Mouse (Mus musculus): ENCODE data around the gene Dpy30. TPM values are rescaled to one million over a fixed set of nuclear protein-coding genes. Genes with fewer than 3 reads are reported as not detected.
A peak's percentile ranks its signal among the peaks of the same experiment; 100 is the strongest.
"Not testable (repeated sequence)": the region's sequence is repeated elsewhere in the genome, so short reads cannot be mapped to it uniquely, and the experiment has no call there.

The Dpy30 gene
- 10 to 100 TPM; 50.9 to 54.4 TPM for total RNA-seq (2021)

- no peak for DNase-seq
These were observed at the start of gene Dpy30 for GRCm38 (mm10) chr17:74323844-74324243. Gene Dpy30, minus strand, starts transcription at chr17:74323944.

GRCm38 (mm10) chr17:74363592-74363991 is 39.8 kb upstream of the Dpy30 start:
- no peak for DNase-seq

- no peak for DNase-seq
These were observed 17.4 kb upstream of the Dpy30 start for GRCm38 (mm10) chr17:74341151-74341550.

GRCm38 (mm10) chr17:74338937-74339804 is 15.4 kb upstream of the Dpy30 start, which contains the start of gene Spast:
Gene Spast, plus strand, starts transcription at chr17:74338987.
- DNase-seq = peak; percentile 71 to 73

- DNase-seq = peak; percentile 93 to 95
These were observed 14.6 kb upstream of the Dpy30 start for GRCm38 (mm10) chr17:74338225-74338931.

GRCm38 (mm10) chr17:74331049-74331676 is 7.4 kb upstream of the Dpy30 start:
- DNase-seq = no peak

- peak; percentile 12 to 23 for DNase-seq
These were observed 4.4 kb upstream of the Dpy30 start for GRCm38 (mm10) chr17:74328146-74328545.

GRCm38 (mm10) chr17:74327195-74327594 is 3.5 kb upstream of the Dpy30 start:
- not testable (repeated sequence) for DNase-seq

- DNase-seq = no peak
These were observed 1.2 kb downstream of the Dpy30 start for GRCm38 (mm10) chr17:74322400-74323054.

- DNase-seq = no peak
These were observed 5.0 kb downstream of the Dpy30 start for GRCm38 (mm10) chr17:74318721-74319120.

GRCm38 (mm10) chr17:74316309-74316863 is 7.4 kb downstream of the Dpy30 start:
- DNase-seq = peak; percentile 88

GRCm38 (mm10) chr17:74315445-74316308 is 8.1 kb downstream of the Dpy30 start:
- no peak for DNase-seq

GRCm38 (mm10) chr17:74306021-74306420 is 17.7 kb downstream of the Dpy30 start:
- DNase-seq = no peak

- DNase-seq = no peak
These were observed 18.1 kb downstream of the Dpy30 start for GRCm38 (mm10) chr17:74305616-74306015.

GRCm38 (mm10) chr17:74304060-74304459 is 19.7 kb downstream of the Dpy30 start:
- no peak for DNase-seq

GRCm38 (mm10) chr17:74300089-74300488 is 23.7 kb downstream of the Dpy30 start:
- DNase-seq = no peak

- DNase-seq = not testable (repeated sequence)
These were observed 26.8 kb downstream of the Dpy30 start for GRCm38 (mm10) chr17:74296991-74297390.

- DNase-seq = no peak
These were observed 27.5 kb downstream of the Dpy30 start for GRCm38 (mm10) chr17:74296076-74296823.

- peak; percentile 82 to 84 for DNase-seq
These were observed 28.4 kb downstream of the Dpy30 start, which contains the start of gene Memo1 for GRCm38 (mm10) chr17:74295026-74295970. Gene Memo1, minus strand, starts transcription at chr17:74295521.
